20 mouse cellular contexts compared by ENCODE assay signal in genomic region chr5:137569031-137569430, GRCm38 (mm10). TPM values are rescaled to one million over a fixed set of nuclear protein-coding genes. Genes with fewer than 3 reads are reported as not detected.
A peak's percentile ranks its signal among the peaks of the same experiment; 100 is the strongest.
DNase-seq lines count a peak whose midpoint lies in the region; ATAC-seq and TF ChIP-seq lines count a peak whose summit lies in the region.
"Had no signal": no experiment of that assay in that cellular context is flagged by ENCODE, and none has a peak within 500 bp of the region (broad histone marks: within the 10 kb centered on the region; RNA-seq: fewer than 3 reads in every experiment).

No protein-coding gene starts in this region.

- ATAC-seq in liver, postnatal 0 days: no peak
- ATAC-seq in erythroid progenitor cell, adult 5-6 weeks (replicated peaks; ENCODE audit: low FRiP score, poor library complexity, severe bottlenecking): no peak

- H3K4me1 ChIP-seq in liver, adult 2 months (ENCODE audit: control insufficient read depth, insufficient read depth, low read length): peaks cover 9% of the 10 kb centered on the region
- H3K4me1 ChIP-seq in CH12.LX (ENCODE audit: control insufficient read depth in 1 of 2, insufficient read depth in 2 of 2): peaks cover 2 to 26% of the 10 kb centered on the region in 2 experiments
- H3K4me1 ChIP-seq in liver, postnatal 0 days (ENCODE audit: insufficient read depth): peaks cover 24% of the 10 kb centered on the region

- H3K27me3 ChIP-seq in liver, adult 2 months (ENCODE audit: control insufficient read depth, insufficient read depth, low read length): no peaks in the 10 kb centered on the region
- peaks cover 6% of the 10 kb centered on the region for H3K27me3 ChIP-seq in CH12.LX (replicated peaks)
- H3K27me3 ChIP-seq in liver, postnatal 0 days (ENCODE audit: insufficient read depth, low read length): no peaks in the 10 kb centered on the region

- no peaks in the 10 kb centered on the region for H3K9me3 ChIP-seq in CH12.LX (replicated peaks; ENCODE audit: low read length)
- no peaks in the 10 kb centered on the region for H3K9me3 ChIP-seq in liver, postnatal 0 days (ENCODE audit: low read length)
- H3K9me3 ChIP-seq: hindbrain, embryonic 10.5 days had no signal

- no peak for TF ChIP-seq EP300 in CH12.LX (IDR thresholded peaks at IDR 0.05; ENCODE audit: low read length)
- TF ChIP-seq EP300 in liver, postnatal 0 days (IDR thresholded peaks at IDR 0.05; ENCODE audit: low read depth): no peak

- H3K9ac ChIP-seq in liver, adult 2 months (ENCODE audit: low read depth, low read length): no peak overlapping the region
- no peak overlapping the region for H3K9ac ChIP-seq in CH12.LX (ENCODE audit: insufficient read depth, low read depth)
- 0 out of 2 replicates have a peak overlapping the region, but pooled peaks have one; percentile 75 for H3K9ac ChIP-seq in liver, postnatal 0 days (replicated peaks)

- TF ChIP-seq CTCF in liver, adult 2 months (IDR thresholded peaks at IDR 0.05; ENCODE audit: low read depth, low read length): no peak
- TF ChIP-seq CTCF in CH12.LX (conservative IDR thresholded peaks at IDR 0.05 in 1 of 2, IDR thresholded peaks at IDR 0.05 in 1 of 2; ENCODE audit: low read depth in 2 of 2, low read length in 2 of 2): no peak
- no peak for TF ChIP-seq CTCF in liver, postnatal 0 days (IDR thresholded peaks at IDR 0.05; ENCODE audit: low read depth)

- H3K4me3 ChIP-seq in liver, adult 2 months (ENCODE audit: insufficient read depth, low read depth, low read length): no peak overlapping the region
- peak overlapping the region; percentile 1 to 45 (median 29) for H3K4me3 ChIP-seq in CH12.LX (replicated peaks in 1 of 3; ENCODE audit: low read depth in 2 of 3, low read length in 2 of 3, poor library complexity in 1 of 3)
- no peak overlapping the region for H3K4me3 ChIP-seq in liver, postnatal 0 days (ENCODE audit: low read depth, low read length)

- WGBS in liver, adult 2 months: 80% methylated on average over 12 of the region's 12 CpGs
- WGBS in liver, postnatal 0 days (ENCODE audit: insufficient replicate concordance): 65% methylated on average over 12 of the region's 12 CpGs

- TF ChIP-seq POLR2A in liver, adult 2 months (IDR thresholded peaks at IDR 0.05; ENCODE audit: extremely low read depth, insufficient read depth, low read length): no peak
- no peak for TF ChIP-seq POLR2A in CH12.LX (IDR thresholded peaks at IDR 0.05; ENCODE audit: low read depth, low read length)

- H3K27ac ChIP-seq in liver, adult 2 months (replicated peaks; ENCODE audit: insufficient read depth, low read depth, low read length): 0 out of 2 replicates have a peak overlapping the region, but pooled peaks have one; percentile 16
- H3K27ac ChIP-seq in CH12.LX (ENCODE audit: insufficient read depth, low read depth): no peak overlapping the region
- peak overlapping the region; percentile 93 for H3K27ac ChIP-seq in liver, postnatal 0 days (ENCODE audit: low read depth)
- H3K27ac ChIP-seq: hindbrain, embryonic 10.5 days had no signal

- no peak for TF ChIP-seq RAD21 in CH12.LX (IDR thresholded peaks at IDR 0.05; ENCODE audit: low read depth, low read length)

- H3K36me3 ChIP-seq in liver, adult 2 months (ENCODE audit: control insufficient read depth, insufficient read depth, low read length): peaks cover 9% of the 10 kb centered on the region; the same call in 1 of the 2 replicates
- no peaks in the 10 kb centered on the region for H3K36me3 ChIP-seq in CH12.LX (replicated peaks in 1 of 2; ENCODE audit: control insufficient read depth in 1 of 2, insufficient read depth in 1 of 2, low read length in 1 of 2)
- 0 out of 2 replicates have a peak, but pooled peaks cover 1% of the 10 kb centered on the region for H3K36me3 ChIP-seq in liver, postnatal 0 days (replicated peaks; ENCODE audit: insufficient read depth, low read length)
- H3K36me3 ChIP-seq: hindbrain, embryonic 10.5 days had no signal

- H3K79me2 ChIP-seq in liver, adult 2 months (ENCODE audit: control insufficient read depth, insufficient read depth, low read length): peaks cover 10% of the 10 kb centered on the region; the same call in 1 of the 2 replicates
- no peaks in the 10 kb centered on the region for H3K79me2 ChIP-seq in CH12.LX (replicated peaks; ENCODE audit: control insufficient read depth, extremely low read depth, insufficient read depth, poor library complexity, severe bottlenecking)

- DNase-seq in liver, adult 2 months (ENCODE audit: extremely low read depth, low read depth, low spot score): no peak
- DNase-seq in liver (no peak), CH12.LX (ENCODE audit: extremely low read depth) (peak; percentile 54), R1 (ENCODE audit: low read depth, low spot score) (peak; percentile 50)
- no peak for DNase-seq in liver, postnatal 0 days
- no peak for DNase-seq in thymus, postnatal 4 days
- DNase-seq: cerebellum, adult 8-10 months; layer of hippocampus, adult 9-11 months; right cerebral cortex, postnatal 4 days had no signal

- dilution Hi-C loops in CH12.LX (cut with MboI; ENCODE audit: extremely low pct_ligation_motif_present, extremely low pct_unique_long_range_greater_than_20kb, low sequenced_read_pairs): no loop called here

- in situ Hi-C loops in CH12.LX (cut with MboI; ENCODE audit: low pct_ligation_motif_present, low pct_unique_long_range_greater_than_20kb, low sequenced_read_pairs): loop anchor here (5.0 kb wide), 1 partner anchor 37 kb away; the partner anchor contains the start of genes Epo and Gnb2

- H3K4me2 ChIP-seq in CH12.LX (ENCODE audit: insufficient read depth, low read depth, poor library complexity, severe bottlenecking): peak overlapping the region; percentile 70
- H3K4me2 ChIP-seq in liver, postnatal 0 days (ENCODE audit: low read depth, low read length): peak overlapping the region; percentile 85
- H3K4me2 ChIP-seq: midbrain, embryonic 11.5 days had no signal

TF ChIP-seq in CH12.LX, 34 proteins besides CTCF, POLR2A, EP300 and RAD21 (continues in another document):
- no peak for TF ChIP-seq GABPA (IDR thresholded peaks at IDR 0.05; ENCODE audit: insufficient replicate concordance, low read depth, low read length)
- TF ChIP-seq NELFE (IDR thresholded peaks at IDR 0.05; ENCODE audit: low read depth, low read length): no peak
- no peak for TF ChIP-seq ZMIZ1 (IDR thresholded peaks at IDR 0.05; ENCODE audit: low read depth, low read length)
- no peak for TF ChIP-seq PAX5 (IDR thresholded peaks at IDR 0.05; ENCODE audit: low read length)
- no peak for TF ChIP-seq USF2 (conservative IDR thresholded peaks at IDR 0.05; ENCODE audit: low read depth, low read length)
- TF ChIP-seq E2F4 (IDR thresholded peaks at IDR 0.05; ENCODE audit: insufficient replicate concordance, low read depth, low read length): no peak
- no peak for TF ChIP-seq TBP (conservative IDR thresholded peaks at IDR 0.05; ENCODE audit: low read depth, low read length)
- no peak for TF ChIP-seq JUN (IDR thresholded peaks at IDR 0.05; ENCODE audit: insufficient read depth, low read depth, low read length)

RNA-seq across cellular contexts. Expression of gene Tfr2, which starts 0.6 kb away (rescaled TPM):
- total RNA-seq in liver, adult 2 months (2014; rRNA removed): 225 and 288 TPM in 2 replicates
- polyA plus RNA-seq in liver, adult 2 months (2012; rRNA removed): 478 and 486 TPM in 2 replicates
- total RNA-seq in CH12.LX (2012; rRNA removed): 1.3 and 2.2 TPM in 2 replicates
- total RNA-seq in CH12.LX (2014; rRNA removed): 0.50 and 0.67 TPM in 2 replicates
- polyA plus RNA-seq in CH12.LX (2012; ENCODE audit: insufficient read length, low read depth): 1.1 and 2.2 TPM in 2 replicates
- polyA plus RNA-seq in liver, postnatal 0 days (2015; fragmentation: Nextera tagmentation; extraction: Ambion mirVana): 148 and 157 TPM in 2 replicates
- total RNA-seq in erythroid progenitor cell, adult 5-6 weeks (2015; ENCODE audit: low replicate concordance): 44.9 and 62.0 TPM in 2 replicates
- 42.2 and 61.0 TPM in 2 replicates for total RNA-seq in erythroid progenitor cell, adult 5-6 weeks (2017; ENCODE audit: low replicate concordance)
- total RNA-seq: neutrophil, adult 5-6 weeks had no signal
- polyA plus RNA-seq: Patski had no signal

RNA-seq across cellular contexts. Expression of gene Actl6b, which starts 15.7 kb away (rescaled TPM):
- total RNA-seq in liver, adult 2 months (2014; rRNA removed): not detected in 2 replicates
- polyA plus RNA-seq in liver, adult 2 months (2012; rRNA removed): not detected in 2 replicates
- total RNA-seq in CH12.LX (2012; rRNA removed): not detected in 2 replicates
- not detected in 2 replicates for total RNA-seq in CH12.LX (2014; rRNA removed)
- polyA plus RNA-seq in CH12.LX (2012; ENCODE audit: insufficient read length, low read depth): not detected in 2 replicates
- not detected in 2 replicates for polyA plus RNA-seq in liver, postnatal 0 days (2015; fragmentation: Nextera tagmentation; extraction: Ambion mirVana)
- not detected in 2 replicates for total RNA-seq in erythroid progenitor cell, adult 5-6 weeks (2015; ENCODE audit: low replicate concordance)
- not detected in 2 replicates for total RNA-seq in erythroid progenitor cell, adult 5-6 weeks (2017; ENCODE audit: low replicate concordance)
- total RNA-seq: common myeloid progenitor, adult 5-6 weeks; gastrocnemius, postnatal 14 days; heart, adult 8-10 months; neutrophil, adult 5-6 weeks had no signal
- polyA plus RNA-seq: limb, embryonic 11.5 days; Patski had no signal

RNA-seq across cellular contexts. Expression of gene Mospd3, which starts 31.8 kb away (rescaled TPM):
- 4.3 and 6.5 TPM in 2 replicates for total RNA-seq in liver, adult 2 months (2014; rRNA removed)
- polyA plus RNA-seq in liver, adult 2 months (2012; rRNA removed): 84.3 and 98.8 TPM in 2 replicates
- total RNA-seq in CH12.LX (2012; rRNA removed) (4.2 and 5.5 TPM in 2 replicates), CH12.LX (2014; rRNA removed) (0.76 and 1.5 TPM in 2 replicates)
- 18.3 and 23.7 TPM in 2 replicates for polyA plus RNA-seq in CH12.LX (2012; ENCODE audit: insufficient read length, low read depth)
- polyA plus RNA-seq in liver, postnatal 0 days (2015; fragmentation: Nextera tagmentation; extraction: Ambion mirVana): 26.2 and 28.3 TPM in 2 replicates
- 36.9 and 44.3 TPM in 2 replicates for total RNA-seq in erythroid progenitor cell, adult 5-6 weeks (2015; ENCODE audit: low replicate concordance)
- 8.5 TPM in 1 of 2 replicates, not detected in the other for total RNA-seq in erythroid progenitor cell, adult 5-6 weeks (2017; ENCODE audit: low replicate concordance)

RNA-seq across cellular contexts. Expression of gene Gnb2, which starts 35.7 kb away (rescaled TPM):
- total RNA-seq in liver, adult 2 months (2014; rRNA removed): 87.2 and 134 TPM in 2 replicates
- polyA plus RNA-seq in liver, adult 2 months (2012; rRNA removed): 332 and 431 TPM in 2 replicates
- 388 and 480 TPM in 2 replicates for total RNA-seq in CH12.LX (2012; rRNA removed)
- total RNA-seq in CH12.LX (2014; rRNA removed): 261 and 264 TPM in 2 replicates
- 312 and 327 TPM in 2 replicates for polyA plus RNA-seq in CH12.LX (2012; ENCODE audit: insufficient read length, low read depth)
- polyA plus RNA-seq in liver, postnatal 0 days (2015; fragmentation: Nextera tagmentation; extraction: Ambion mirVana): 165 and 177 TPM in 2 replicates
- total RNA-seq in erythroid progenitor cell, adult 5-6 weeks (2015; ENCODE audit: low replicate concordance): 253 and 262 TPM in 2 replicates
- total RNA-seq in erythroid progenitor cell, adult 5-6 weeks (2017; ENCODE audit: low replicate concordance): 152 and 170 TPM in 2 replicates

RNA-seq across cellular contexts. Expression of gene Epo, which starts 36.0 kb away (rescaled TPM):
- total RNA-seq in liver, adult 2 months (2014; rRNA removed): not detected in 2 replicates
- not detected in 2 replicates for polyA plus RNA-seq in liver, adult 2 months (2012; rRNA removed)
- total RNA-seq in CH12.LX (2012; rRNA removed) (not detected in 2 replicates), CH12.LX (2014; rRNA removed) (not detected in 2 replicates)
- not detected in 2 replicates for polyA plus RNA-seq in CH12.LX (2012; ENCODE audit: insufficient read length, low read depth)
- 0.13 and 0.26 TPM in 2 replicates for polyA plus RNA-seq in liver, postnatal 0 days (2015; fragmentation: Nextera tagmentation; extraction: Ambion mirVana)
- total RNA-seq in erythroid progenitor cell, adult 5-6 weeks (2015; ENCODE audit: low replicate concordance): not detected in 2 replicates
- total RNA-seq in erythroid progenitor cell, adult 5-6 weeks (2017; ENCODE audit: low replicate concordance): not detected in 2 replicates
- total RNA-seq: adrenal gland, postnatal 4 days; common myeloid progenitor, adult 5-6 weeks; gastrocnemius, postnatal 14 days; heart, adult 8-10 months; left cerebral cortex, adult 8-10 months; neutrophil, adult 5-6 weeks had no signal
- polyA plus RNA-seq: Patski had no signal

Comparison
In these comparisons a context has a peak if more than half of its experiments do, and no peak if none do; other contexts are left out.
1. DNase-seq: peak in CH12.LX (single experiment) and R1 (single experiment); none in liver, adult 2 months (single experiment), liver (single experiment), liver, postnatal 0 days (single experiment) and thymus, postnatal 4 days (single experiment).
2. H3K4me3 ChIP-seq: peak in CH12.LX (3 of 3); none in liver, adult 2 months (single experiment) and liver, postnatal 0 days (single experiment).
3. RNA of gene Tfr2, which starts 0.6 kb away (total RNA-seq): 225 to 288 TPM in liver, adult 2 months and 42.2 to 62.0 TPM in erythroid progenitor cell, adult 5-6 weeks; 0.50 to 2.2 TPM in CH12.LX; every median in the first group is over 10 times any median in the second.